Mouse (Mus musculus): Measurements from ENCODE around the gene 1700029H14Rik.

DNA sequence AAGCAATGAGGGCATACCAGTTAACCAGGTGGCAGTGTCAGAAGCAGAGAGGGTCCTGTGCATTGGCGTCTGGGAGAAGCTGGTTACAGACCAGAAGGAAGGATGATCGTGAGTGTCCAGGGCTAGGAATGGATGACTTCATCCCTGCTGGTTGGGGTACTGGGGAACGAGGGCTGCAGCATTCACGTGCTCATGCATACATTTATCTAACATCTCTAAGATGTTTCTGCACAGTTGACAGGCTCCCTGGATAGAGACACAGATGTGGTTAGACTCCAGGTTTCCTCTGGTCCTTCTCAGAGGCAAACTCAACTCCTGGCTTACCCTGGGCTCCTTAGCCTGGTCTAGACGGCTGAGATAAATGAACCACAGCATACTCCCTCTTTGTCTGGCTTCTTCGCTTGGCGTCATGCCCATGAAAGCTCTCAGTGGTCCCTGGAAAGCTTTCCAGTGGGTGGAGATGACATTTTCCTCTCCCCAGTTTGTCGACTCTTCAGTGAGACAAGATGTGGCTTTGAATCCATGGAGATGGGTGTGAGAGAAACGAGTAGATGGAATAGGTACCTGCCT is 30.6 kb downstream of the 1700029H14Rik start:
- TF ChIP-seq CTCF (IDR thresholded peaks at IDR 0.05; ENCODE audit: insufficient read depth, low read length) (no peak), POLR2A (IDR thresholded peaks at IDR 0.05; ENCODE audit: borderline replicate concordance, extremely low read depth, low read depth, low read length) (no peak)

Measured in lung, adult 2 months (tissue).